8 mouse cellular contexts compared by ENCODE assay signal in the genomic region with DNA sequence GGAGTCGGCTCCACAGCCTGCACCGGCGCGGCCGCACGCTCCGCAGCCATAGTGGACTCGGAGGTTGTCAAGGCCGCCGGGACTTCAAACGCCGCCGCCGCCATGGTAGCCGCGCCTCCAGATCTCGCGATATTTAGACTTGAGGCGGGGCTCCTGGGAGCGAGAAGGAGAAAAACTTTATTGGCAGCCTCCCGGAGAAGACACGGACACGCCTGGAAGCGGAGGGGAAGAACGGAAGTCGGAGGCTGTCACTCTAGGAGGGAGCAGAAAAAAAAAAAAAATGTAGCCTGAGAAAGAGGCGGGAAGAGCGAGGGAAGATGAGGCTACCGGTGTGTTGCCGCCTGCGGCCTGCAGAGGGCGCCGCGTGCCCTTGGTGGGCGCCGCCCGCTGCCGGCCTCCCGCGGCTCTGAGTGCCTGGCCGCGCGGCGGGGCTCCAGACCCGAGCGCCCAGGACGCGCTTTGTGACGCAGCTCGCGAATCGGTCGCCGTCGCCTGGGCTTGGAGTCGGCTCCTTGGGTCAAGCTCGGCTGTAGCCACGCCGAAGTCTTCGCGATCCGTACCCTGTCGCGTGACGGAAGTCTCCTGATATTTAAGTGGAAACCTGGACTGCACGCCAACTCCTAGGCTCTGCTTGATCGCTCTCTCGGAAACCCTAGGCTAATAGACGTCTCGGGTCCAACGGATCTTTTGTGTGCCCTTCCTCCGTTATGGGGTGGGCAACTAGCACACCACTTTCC. TPM values are rescaled to one million over a fixed set of nuclear protein-coding genes. Genes with fewer than 3 reads are reported as not detected.
DNase-seq lines count a peak whose midpoint lies in the region; ATAC-seq lines count a peak whose summit lies in the region.

A gene (minus strand): TSS at position 251 of the 737 bp plus-strand sequence.

- no peaks in the 10 kb centered on the region for H3K4me1 ChIP-seq in hindbrain, embryonic 11.5 days (replicated peaks; ENCODE audit: control insufficient read depth, insufficient read depth, low read length)

- no peaks in the 10 kb centered on the region for H3K27me3 ChIP-seq in hindbrain, embryonic 11.5 days (ENCODE audit: control insufficient read depth, insufficient read depth, low read length)

- peak within 1 kb of the TSS; percentile 95 for H3K9ac ChIP-seq in hindbrain, embryonic 11.5 days (ENCODE audit: low read depth, low read length)

- peak within 1 kb of the TSS; percentile 92 for H3K4me3 ChIP-seq in hindbrain, embryonic 11.5 days (ENCODE audit: low read depth, low read length)

- H3K4me2 ChIP-seq in hindbrain, embryonic 11.5 days (replicated peaks; ENCODE audit: low read depth, low read length) = peak within 1 kb of the TSS; percentile 49

- peak within 1 kb of the TSS; percentile 65 for H3K27ac ChIP-seq in hindbrain, embryonic 11.5 days (ENCODE audit: low read depth, low read length)

- H3K36me3 ChIP-seq in hindbrain, embryonic 11.5 days (ENCODE audit: control insufficient read depth, insufficient read depth, low read length) = no peaks in the 10 kb centered on the region

- under 1% methylated on average over 68 of the region's 72 CpGs for WGBS in hindbrain, embryonic 11.5 days

- peak; percentile 96 for ATAC-seq in hindbrain, embryonic 11.5 days (ENCODE audit: low FRiP score)

- DNase-seq in Muller cell, postnatal 12 days (ENCODE audit: inconsistent ontology term) = peak; percentile 97
- peak; percentile 97 for DNase-seq in cerebellum, adult 9-11 months
- peak; percentile 94 to 97 for DNase-seq in frontal cortex, adult 2 months (ENCODE audit: extremely low spot score in 1 of 2, low spot score in 1 of 2)
- DNase-seq in hindbrain, embryonic 11.5 days (ENCODE audit: low spot score) = peak; percentile 98
- peak; percentile 90 to 94 for DNase-seq in layer of hippocampus, postnatal 10 days (ENCODE audit: low spot score in 2 of 2)
- peak; percentile 98 for DNase-seq in lung, postnatal 10 days
- peak; percentile 92 for DNase-seq in ovary, postnatal 36 days (ENCODE audit: low spot score)
- DNase-seq in thymus, postnatal 25 days = peak; percentile 94

- H3K9me3 ChIP-seq in hindbrain, embryonic 11.5 days (ENCODE audit: control insufficient read depth, low read length) = no peaks in the 10 kb centered on the region

RNA-seq across cellular contexts. Expression of the gene that starts here (rescaled TPM):
- polyA plus RNA-seq in frontal cortex, adult 2 months (2012; rRNA removed) = 10.3 and 10.8 TPM in 2 replicates
- 40.7 and 45.6 TPM in 2 replicates for polyA plus RNA-seq in hindbrain, embryonic 11.5 days (2014; fragmentation: Nextera tagmentation; extraction: Ambion mirVana)
- total RNA-seq in layer of hippocampus, postnatal 10 days (2021) = 10 to 100 TPM; 12.7 to 13.4 TPM

Comparison
In these comparisons a context has a peak if more than half of its experiments do, and no peak if none do; other contexts are left out.
1. Peak in every context shown above with its lines: DNase-seq, ATAC-seq, H3K4me3 ChIP-seq and H3K27ac ChIP-seq.